Mouse (Mus musculus) layer of hippocampus, postnatal 36 days (tissue): ENCODE measurements at regions not wholly inside any gene's neighbourhood (a gene's known extent, or its start where the extent isn't known, plus 50 kb on each side); places are given as distances from the start of the nearest gene placed in this dataset.

Experiments used
- DNase-seq, 2 experiments: peaks; one replicate each; pipeline ENCODE4 v3.0.0; 2022

- no peak for DNase-seq
These were observed 89.8 kb downstream of the Kif26a start for GRCm38 (mm10) chr12:112235841-112236240.

GRCm38 (mm10) chr12:112237061-112237490, 91.1 kb downstream of the Kif26a start:
- no peak for DNase-seq

- DNase-seq, result no peak
These were observed 92.8 kb downstream of the Kif26a start for GRCm38 (mm10) chr12:112238834-112239233.

GRCm38 (mm10) chr12:112241740-112242171, 95.7 kb downstream of the Kif26a start:
- peak in 1 of 2 experiments; percentile 19 for DNase-seq

- no peak for DNase-seq
These were observed 97.2 kb downstream of the Kif26a start for GRCm38 (mm10) chr12:112243231-112243630.

GRCm38 (mm10) chr12:112250894-112251293, 104.9 kb downstream of the Kif26a start:
- DNase-seq, result no peak

- peak in 1 of 2 experiments; percentile 12 for DNase-seq
These were observed 107.5 kb downstream of the Kif26a start for GRCm38 (mm10) chr12:112253461-112253860.

GRCm38 (mm10) chr12:112255223-112255622, 109.2 kb downstream of the Kif26a start:
- no peak for DNase-seq

GRCm38 (mm10) chr12:112257691-112258090, 111.7 kb downstream of the Kif26a start:
- DNase-seq, result no peak

GRCm38 (mm10) chr12:112263283-112264056, 117.5 kb downstream of the Kif26a start:
- peak; percentile 81 to 87 for DNase-seq

- DNase-seq, result no peak
These were observed 118.2 kb downstream of the Kif26a start for GRCm38 (mm10) chr12:112264201-112264600.

- no peak for DNase-seq
These were observed 119.4 kb downstream of the Kif26a start for GRCm38 (mm10) chr12:112265289-112265969.

GRCm38 (mm10) chr12:112274026-112274425, 128.0 kb downstream of the Kif26a start:
- DNase-seq, result no peak

- DNase-seq, result no peak
These were observed 128.7 kb downstream of the Kif26a start for GRCm38 (mm10) chr12:112274756-112275155.

GRCm38 (mm10) chr12:112276651-112277050, 130.6 kb downstream of the Kif26a start:
- no peak for DNase-seq

- DNase-seq, result no peak
These were observed 131.5 kb downstream of the Kif26a start for GRCm38 (mm10) chr12:112277511-112277910.

- DNase-seq, result no peak
These were observed 139.1 kb downstream of the Kif26a start for GRCm38 (mm10) chr12:112285096-112285495.

GRCm38 (mm10) chr12:112288786-112289185, 142.8 kb downstream of the Kif26a start:
- no peak for DNase-seq

GRCm38 (mm10) chr12:112290299-112290698, 144.3 kb downstream of the Kif26a start:
- peak; percentile 44 to 61 for DNase-seq

GRCm38 (mm10) chr12:112291748-112292561, 145.9 kb downstream of the Kif26a start:
- no peak for DNase-seq

GRCm38 (mm10) chr12:112293105-112293504, 147.1 kb downstream of the Kif26a start:
- DNase-seq, result no peak

- no peak for DNase-seq
These were observed 149.4 kb downstream of the Kif26a start for GRCm38 (mm10) chr12:112295337-112295941.
